Mouse (Mus musculus): Measurements from ENCODE around the gene Fam171a2. TPM values are rescaled to one million over a fixed set of nuclear protein-coding genes. Genes with fewer than 3 reads are reported as not detected.
"Not testable (repeated sequence)": the region's sequence is repeated elsewhere in the genome, so short reads cannot be mapped to it uniquely, and the experiment has no call there.

The Fam171a2 gene
- polyA plus RNA-seq, 1 experiment = 1.7 TPM

GRCm38 (mm10) chr11:102398007-102398825 lies 49.3 kb downstream of the Fam171a2 start:
- Histone ChIP-seq H3K27me3 (replicated peaks) (peaks cover 87% of the 10 kb centered on the region), H3K4me3 (replicated peaks) (no peak overlapping the region), H3K9me3 (0 out of 2 replicates have a peak, but pooled peaks cover 5% of the 10 kb centered on the region), H3K4me1 (peaks cover 33% of the 10 kb centered on the region), H3K36me3 (replicated peaks; ENCODE audit: low read length) (peaks cover 11% of the 10 kb centered on the region)
- TF ChIP-seq FLI1 (IDR thresholded peaks at IDR 0.05; ENCODE audit: low read length) (no peak), GATA1 (IDR thresholded peaks at IDR 0.05; ENCODE audit: borderline replicate concordance, low read length) (no peak)

GRCm38 (mm10) chr11:102396671-102397141 lies 50.8 kb downstream of the Fam171a2 start:
- peaks cover 95% of the 10 kb centered on the region for H3K27me3 ChIP-seq (replicated peaks)

GRCm38 (mm10) chr11:102396263-102396662 lies 51.2 kb downstream of the Fam171a2 start:
- no peaks in the 10 kb centered on the region for H3K36me3 ChIP-seq (replicated peaks; ENCODE audit: low read length)
- no peak overlapping the region for H3K4me3 ChIP-seq (replicated peaks)
- no peak for TF ChIP-seq FLI1 (IDR thresholded peaks at IDR 0.05; ENCODE audit: low read length)
- no peak for TF ChIP-seq GATA1 (IDR thresholded peaks at IDR 0.05; ENCODE audit: borderline replicate concordance, low read length)
- 0 out of 2 replicates have a peak, but pooled peaks cover 5% of the 10 kb centered on the region for H3K9me3 ChIP-seq
- H3K4me1 ChIP-seq = peaks cover 32% of the 10 kb centered on the region
- H3K27me3 ChIP-seq (replicated peaks) = peaks cover 95% of the 10 kb centered on the region

More at GRCm38 (mm10) chr11:102396671-102397141, 50.8 kb downstream of the Fam171a2 start:
- Histone ChIP-seq H3K36me3 (replicated peaks; ENCODE audit: low read length) (no peaks in the 10 kb centered on the region), H3K9me3 (0 out of 2 replicates have a peak, but pooled peaks cover 5% of the 10 kb centered on the region), H3K4me3 (replicated peaks) (no peak overlapping the region), H3K4me1 (peaks cover 32% of the 10 kb centered on the region)
- TF ChIP-seq FLI1 (IDR thresholded peaks at IDR 0.05; ENCODE audit: low read length) = no peak
- no peak for TF ChIP-seq GATA1 (IDR thresholded peaks at IDR 0.05; ENCODE audit: borderline replicate concordance, low read length)

DNA sequence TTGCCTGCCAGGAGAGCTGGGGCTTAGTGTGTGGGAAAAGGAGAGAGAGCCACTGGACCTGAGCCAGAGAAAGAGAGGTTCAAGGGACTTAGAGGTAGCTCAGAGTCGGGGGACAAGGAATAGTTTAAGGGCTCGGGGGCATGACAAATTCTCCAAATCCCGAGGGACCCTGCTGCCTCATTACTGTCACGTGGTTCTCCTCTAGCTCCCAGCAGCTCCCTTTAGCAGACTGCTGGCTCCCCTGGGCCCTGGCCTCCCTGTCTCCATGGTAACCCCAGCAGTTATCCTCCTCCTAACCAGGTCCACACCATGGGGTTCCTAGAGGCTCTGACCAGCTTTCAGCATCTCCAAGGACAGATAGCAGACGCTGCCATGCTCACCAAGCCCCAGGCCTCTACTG lies 52.2 kb downstream of the Fam171a2 start:
- Histone ChIP-seq H3K36me3 (replicated peaks; ENCODE audit: low read length) (no peaks in the 10 kb centered on the region), H3K4me3 (replicated peaks) (no peak overlapping the region), H3K4me1 (peaks cover 32% of the 10 kb centered on the region), H3K9me3 (0 out of 2 replicates have a peak, but pooled peaks cover 5% of the 10 kb centered on the region), H3K27me3 (replicated peaks) (peaks cover 94% of the 10 kb centered on the region)
- TF ChIP-seq GATA1 (IDR thresholded peaks at IDR 0.05; ENCODE audit: borderline replicate concordance, low read length) (no peak), FLI1 (IDR thresholded peaks at IDR 0.05; ENCODE audit: low read length) (no peak)

DNA sequence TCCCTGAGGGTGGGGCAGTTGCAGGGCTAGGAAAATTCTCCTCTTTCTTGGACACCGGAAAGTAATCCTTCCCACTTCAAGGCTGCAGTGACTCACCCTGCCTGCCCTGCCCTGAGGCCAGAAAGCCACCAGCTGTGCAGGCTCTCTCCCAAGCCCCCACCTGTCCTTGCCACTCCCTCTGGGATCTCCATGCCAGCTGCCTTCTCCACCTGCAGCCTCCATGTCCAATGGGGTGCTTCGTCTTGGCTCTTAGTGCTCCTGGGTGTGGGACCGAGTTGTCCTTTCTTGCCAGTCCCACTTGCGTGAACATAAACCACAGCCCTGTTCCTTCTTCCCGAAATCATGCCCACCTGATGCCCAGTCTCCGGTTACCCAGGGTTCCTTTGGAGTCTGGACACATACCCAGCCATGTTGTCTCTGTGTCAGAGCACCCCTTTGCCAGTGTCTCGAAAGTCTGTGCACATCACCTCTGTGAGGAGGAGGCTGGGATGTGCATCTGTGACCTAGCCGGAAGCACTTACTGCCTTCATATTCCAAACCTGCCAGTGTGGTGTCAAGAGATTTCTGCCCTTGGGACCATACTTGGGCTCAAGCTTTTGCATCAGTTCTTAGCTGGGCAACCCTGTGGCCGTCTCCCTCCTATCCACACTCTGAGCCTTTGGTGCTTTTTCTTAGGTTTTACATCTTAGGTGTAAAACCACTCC lies 52.9 kb downstream of the Fam171a2 start:
- H3K36me3 ChIP-seq (replicated peaks; ENCODE audit: low read length) = no peaks in the 10 kb centered on the region
- H3K4me3 ChIP-seq (replicated peaks) = no peak overlapping the region
- peaks cover 27% of the 10 kb centered on the region for H3K4me1 ChIP-seq
- 0 out of 2 replicates have a peak, but pooled peaks cover 2% of the 10 kb centered on the region for H3K9me3 ChIP-seq
- no peak for TF ChIP-seq GATA1 (IDR thresholded peaks at IDR 0.05; ENCODE audit: borderline replicate concordance, low read length)
- no peak for TF ChIP-seq FLI1 (IDR thresholded peaks at IDR 0.05; ENCODE audit: low read length)
- peaks cover 87% of the 10 kb centered on the region for H3K27me3 ChIP-seq (replicated peaks)

DNA sequence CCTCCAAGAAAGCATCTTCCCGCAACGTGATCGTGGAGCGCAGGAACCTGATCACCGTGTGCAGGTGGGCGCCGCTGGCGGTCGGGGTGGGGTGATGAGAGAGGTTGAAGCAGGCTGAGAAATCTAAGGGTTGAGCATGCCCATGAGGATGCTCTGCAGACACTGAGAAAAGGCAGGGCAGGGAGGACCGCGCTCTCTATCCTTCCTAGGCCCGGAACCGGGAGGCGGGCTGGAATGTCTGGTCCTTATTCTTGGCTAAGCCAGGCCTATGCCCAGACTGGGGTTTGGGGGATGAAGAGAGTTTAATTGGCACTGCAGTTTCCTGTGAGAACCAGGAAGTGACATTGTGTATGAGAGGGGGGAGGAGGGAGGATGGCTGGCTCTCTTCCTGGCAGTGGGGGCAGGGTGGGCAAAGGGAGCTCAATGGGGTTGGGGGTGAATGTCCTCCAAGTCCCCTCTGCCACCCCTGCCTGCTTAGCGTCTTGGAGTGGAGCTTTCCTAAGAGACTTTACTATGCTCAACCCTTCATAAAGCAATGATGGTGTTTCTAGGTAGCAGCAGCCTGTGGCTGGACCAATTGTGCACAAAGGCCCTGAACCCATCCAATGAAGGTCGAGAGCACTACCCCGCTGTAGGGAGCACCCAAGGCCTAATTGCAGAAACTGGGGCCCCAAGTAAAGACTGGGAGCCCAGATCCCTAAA lies 53.6 kb downstream of the Fam171a2 start:
- Histone ChIP-seq H3K36me3 (replicated peaks; ENCODE audit: low read length) (no peaks in the 10 kb centered on the region), H3K9me3 (0 out of 2 replicates have a peak, but pooled peaks cover 2% of the 10 kb centered on the region), H3K4me1 (peaks cover 23% of the 10 kb centered on the region), H3K4me3 (replicated peaks) (peak overlapping the region; percentile 89), H3K27me3 (replicated peaks) (peaks cover 80% of the 10 kb centered on the region)
- TF ChIP-seq FLI1 (IDR thresholded peaks at IDR 0.05; ENCODE audit: low read length) = no peak
- TF ChIP-seq GATA1 (IDR thresholded peaks at IDR 0.05; ENCODE audit: borderline replicate concordance, low read length) = no peak

DNA sequence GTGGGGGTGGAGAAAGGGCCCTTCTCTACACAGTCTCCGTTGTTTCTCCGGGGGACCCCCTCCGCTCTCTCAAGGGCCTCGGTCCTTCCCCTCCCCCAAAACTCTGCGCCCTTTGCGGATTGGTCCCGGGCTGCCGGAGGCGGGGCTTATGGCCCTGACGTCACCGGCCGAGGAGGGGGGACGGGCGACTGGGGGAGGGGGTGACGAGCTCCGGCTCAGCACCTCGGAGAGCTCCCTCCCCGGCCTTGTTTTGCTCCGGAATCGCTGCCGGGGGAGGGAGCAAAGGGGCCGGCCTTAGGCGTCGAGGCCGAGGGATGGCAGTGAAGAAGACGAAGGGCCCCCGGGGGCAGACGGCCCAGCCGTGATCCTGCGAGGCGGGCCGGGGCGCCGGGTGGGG lies 54.2 kb downstream of the Fam171a2 start, which contains the start of gene Rundc3a:
Gene Rundc3a (plus strand): TSS at position 166 of the 397 bp plus-strand sequence.
- no peak for TF ChIP-seq FLI1 (IDR thresholded peaks at IDR 0.05; ENCODE audit: low read length)
- H3K4me1 ChIP-seq = peaks cover 23% of the 10 kb centered on the region
- no peaks in the 10 kb centered on the region for H3K36me3 ChIP-seq (replicated peaks; ENCODE audit: low read length)
- no peaks in the 10 kb centered on the region for H3K9me3 ChIP-seq
- peak within 1 kb of the TSS; percentile 89 for H3K4me3 ChIP-seq (replicated peaks)
- peaks cover 74% of the 10 kb centered on the region for H3K27me3 ChIP-seq (replicated peaks)

DNA sequence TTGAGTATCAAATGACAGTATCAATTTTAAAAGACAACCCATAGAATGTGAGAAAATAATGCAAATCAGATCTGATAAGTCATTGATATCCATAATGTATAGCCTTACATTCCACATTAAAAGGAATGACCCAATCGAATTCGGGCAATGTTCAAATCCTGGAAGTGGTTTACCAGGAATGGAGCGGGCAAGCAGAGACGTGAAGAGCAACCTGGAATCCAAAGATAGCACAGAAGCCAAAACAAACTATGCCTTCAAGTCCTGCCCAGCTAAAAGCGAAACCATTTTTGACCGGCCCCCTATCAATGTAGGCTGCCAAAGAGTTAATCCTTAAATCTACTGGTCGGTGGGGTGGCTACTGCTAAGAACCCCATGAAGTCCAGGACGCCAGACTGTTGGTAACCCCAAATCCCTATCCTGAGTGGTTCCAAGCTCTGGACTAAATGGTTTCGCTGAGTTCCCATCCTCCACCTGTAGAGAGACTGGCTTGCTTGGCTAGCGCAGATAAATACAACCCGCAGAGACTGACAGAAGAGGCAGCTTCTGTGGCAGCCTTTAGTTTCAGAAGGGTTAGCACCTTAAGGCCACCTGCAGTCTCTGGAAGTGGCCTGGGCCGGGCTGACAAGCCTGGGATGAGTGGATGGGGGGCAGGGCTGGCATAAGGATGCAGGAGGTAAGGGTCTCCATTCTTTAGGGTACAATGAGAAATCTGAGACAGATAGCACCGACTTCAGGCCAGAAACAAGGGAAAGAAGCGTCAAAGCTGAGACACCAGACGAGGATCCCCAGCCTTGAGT lies 54.8 kb downstream of the Fam171a2 start:
- Histone ChIP-seq H3K27me3 (replicated peaks) (peaks cover 68% of the 10 kb centered on the region), H3K4me3 (replicated peaks) (peak overlapping the region; percentile 89), H3K4me1 (peaks cover 23% of the 10 kb centered on the region), H3K9me3 (no peaks in the 10 kb centered on the region), H3K36me3 (replicated peaks; ENCODE audit: low read length) (no peaks in the 10 kb centered on the region)
- no peak for TF ChIP-seq GATA1 (IDR thresholded peaks at IDR 0.05; ENCODE audit: borderline replicate concordance, low read length)
- TF ChIP-seq FLI1 (IDR thresholded peaks at IDR 0.05; ENCODE audit: low read length) = no peak

DNA sequence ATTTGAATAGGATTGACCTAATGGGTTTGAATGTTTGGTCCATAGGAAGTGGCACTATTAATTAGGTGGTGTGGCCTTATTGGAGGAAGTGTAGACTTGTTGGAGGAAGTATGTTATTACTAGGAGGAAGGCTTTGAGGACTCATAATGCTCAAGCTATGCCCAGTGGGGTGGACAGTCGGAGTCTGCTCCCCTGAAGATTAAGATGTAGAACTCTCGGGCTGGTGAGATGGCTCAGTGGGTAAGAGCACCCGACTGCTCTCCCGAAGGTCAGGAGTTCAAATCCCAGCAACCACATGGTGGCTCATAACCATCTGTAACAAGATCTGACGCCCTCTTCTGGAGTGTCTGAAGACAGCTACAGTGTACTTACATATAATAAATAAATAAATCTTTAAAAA lies 58.0 kb downstream of the Fam171a2 start:
- H3K4me3 ChIP-seq (replicated peaks); H3K9me3 ChIP-seq; H3K36me3 ChIP-seq (replicated peaks; ENCODE audit: low read length): not testable (repeated sequence)
- H3K4me1 ChIP-seq = peaks cover 28% of the 10 kb centered on the region
- H3K27me3 ChIP-seq (replicated peaks) = peaks cover 53% of the 10 kb centered on the region

Other genes starting within 250 kb of the Fam171a2 start
- gene Hdac5, start 217.5 kb downstream of the Fam171a2 start, polyA plus RNA-seq (2012; ENCODE audit: insufficient read depth, low replicate concordance) = 384 and 644 TPM in 2 replicates
- gene BC030867, start 198.8 kb downstream of the Fam171a2 start, polyA plus RNA-seq (2012; ENCODE audit: insufficient read depth, low replicate concordance) = 2.6 and 4.2 TPM in 2 replicates
- gene Asb16, start 178.9 kb downstream of the Fam171a2 start, polyA plus RNA-seq (2012; ENCODE audit: insufficient read depth, low replicate concordance) = not detected in 2 replicates
- 46.7 and 48.3 TPM in 2 replicates for gene Tmub2, start 162.8 kb downstream of the Fam171a2 start, polyA plus RNA-seq (2012; ENCODE audit: insufficient read depth, low replicate concordance)
- gene Atxn7l3, start 151.1 kb downstream of the Fam171a2 start, polyA plus RNA-seq (2012; ENCODE audit: insufficient read depth, low replicate concordance) = 64.8 and 80.0 TPM in 2 replicates
- 46.9 and 85.8 TPM in 2 replicates for gene Ubtf, start 127.9 kb downstream of the Fam171a2 start, polyA plus RNA-seq (2012; ENCODE audit: insufficient read depth, low replicate concordance)
- gene Slc4a1, start 81.5 kb downstream of the Fam171a2 start, polyA plus RNA-seq (2012; ENCODE audit: insufficient read depth, low replicate concordance) = 0.13 and 2.8 TPM in 2 replicates
- gene Rundc3a, start 54.3 kb downstream of the Fam171a2 start, polyA plus RNA-seq (2012; ENCODE audit: insufficient read depth, low replicate concordance) = 3.8 and 6.6 TPM in 2 replicates
- gene Slc25a39, start 39.7 kb downstream of the Fam171a2 start, polyA plus RNA-seq (2012; ENCODE audit: insufficient read depth, low replicate concordance) = 164 and 165 TPM in 2 replicates
- 44.1 and 152 TPM in 2 replicates for gene Grn, start 17.4 kb downstream of the Fam171a2 start, polyA plus RNA-seq (2012; ENCODE audit: insufficient read depth, low replicate concordance)
- gene Itga2b, start 22.4 kb upstream of the Fam171a2 start, polyA plus RNA-seq (2012; ENCODE audit: insufficient read depth, low replicate concordance) = 3,342 and 4,614 TPM in 2 replicates
- gene Gpatch8, start 108.7 kb upstream of the Fam171a2 start, polyA plus RNA-seq (2012; ENCODE audit: insufficient read depth, low replicate concordance) = 5.7 and 12.6 TPM in 2 replicates
- not detected in 2 replicates for gene Gm11627, start 131.8 kb upstream of the Fam171a2 start, polyA plus RNA-seq (2012; ENCODE audit: insufficient read depth, low replicate concordance)
- 1.2 and 3.1 TPM in 2 replicates for gene Fzd2, start 156.7 kb upstream of the Fam171a2 start, polyA plus RNA-seq (2012; ENCODE audit: insufficient read depth, low replicate concordance)
- gene Meioc, start 216.0 kb upstream of the Fam171a2 start, polyA plus RNA-seq (2012; ENCODE audit: insufficient read depth, low replicate concordance) = not detected in 2 replicates